Mouse (Mus musculus): ENCODE results near the gene Adgrf3.

Gene Adgrf3

GRCm38 (mm10) chr5:30152007-30152406 lies 53.5 kb downstream of the Adgrf3 start:
- DNase-seq (ENCODE audit: low read depth, low spot score) = no peak

- DNase-seq (ENCODE audit: low read depth, low spot score) = no peak
These were observed 57.2 kb downstream of the Adgrf3 start for GRCm38 (mm10) chr5:30148133-30148920.

- no peak for DNase-seq (ENCODE audit: low read depth, low spot score)
These were observed 59.0 kb downstream of the Adgrf3 start for GRCm38 (mm10) chr5:30146526-30146925.

Data from c-Kit-negative CD71-positive TER-119-positive erythroid progenitor cells, embryonic 14.5 days (primary cell).